Mouse (Mus musculus) A20 (cell line): Measurements from ENCODE around the gene Slc25a12.

ENCODE experiments used
- DNase-seq: peaks from one replicate; pipeline ENCODE4 v3.0.0-alpha.2; 2011; ENCODE audit warnings: low read depth, low spot score

Slc25a12 gene

DNA sequence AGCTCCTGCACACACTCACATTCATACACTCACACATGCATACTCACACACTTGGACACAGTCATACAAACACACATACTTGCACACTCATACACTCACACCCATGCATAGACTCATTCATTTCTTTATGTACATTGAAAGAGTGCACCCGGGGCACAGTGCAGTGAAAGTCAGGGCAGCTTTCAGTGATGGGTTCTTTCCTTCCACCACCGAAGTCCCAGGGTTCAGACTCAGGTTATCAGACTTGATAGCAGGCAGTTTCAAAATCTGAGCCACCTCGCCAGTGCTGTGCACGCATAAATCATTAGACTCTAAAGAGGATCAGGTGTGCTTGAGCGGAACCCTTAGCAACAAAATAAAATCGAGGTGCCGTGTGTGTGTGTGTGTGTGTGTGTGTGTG lies 17.4 kb downstream of the Slc25a12 start:
- no peak for DNase-seq

DNA sequence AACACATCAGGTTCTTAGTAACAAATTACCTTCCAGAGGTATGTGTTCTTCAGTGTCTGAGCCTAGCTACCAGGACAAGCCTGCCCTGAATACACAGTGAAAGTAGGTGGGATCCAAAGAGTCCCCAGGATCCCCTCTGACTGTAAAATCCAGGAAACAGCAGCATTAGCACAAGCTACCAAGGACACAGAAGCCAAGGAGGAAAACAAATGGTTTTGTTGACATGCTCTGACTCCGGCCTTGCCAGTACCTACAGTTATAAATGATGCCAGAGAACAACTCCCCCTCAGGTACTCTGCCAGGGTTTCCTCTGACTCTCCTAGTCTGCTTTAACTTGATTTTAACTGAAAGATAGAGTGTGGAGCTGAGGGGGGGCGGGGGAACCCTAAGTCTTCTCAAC lies 18.0 kb downstream of the Slc25a12 start:
- no peak for DNase-seq

DNA sequence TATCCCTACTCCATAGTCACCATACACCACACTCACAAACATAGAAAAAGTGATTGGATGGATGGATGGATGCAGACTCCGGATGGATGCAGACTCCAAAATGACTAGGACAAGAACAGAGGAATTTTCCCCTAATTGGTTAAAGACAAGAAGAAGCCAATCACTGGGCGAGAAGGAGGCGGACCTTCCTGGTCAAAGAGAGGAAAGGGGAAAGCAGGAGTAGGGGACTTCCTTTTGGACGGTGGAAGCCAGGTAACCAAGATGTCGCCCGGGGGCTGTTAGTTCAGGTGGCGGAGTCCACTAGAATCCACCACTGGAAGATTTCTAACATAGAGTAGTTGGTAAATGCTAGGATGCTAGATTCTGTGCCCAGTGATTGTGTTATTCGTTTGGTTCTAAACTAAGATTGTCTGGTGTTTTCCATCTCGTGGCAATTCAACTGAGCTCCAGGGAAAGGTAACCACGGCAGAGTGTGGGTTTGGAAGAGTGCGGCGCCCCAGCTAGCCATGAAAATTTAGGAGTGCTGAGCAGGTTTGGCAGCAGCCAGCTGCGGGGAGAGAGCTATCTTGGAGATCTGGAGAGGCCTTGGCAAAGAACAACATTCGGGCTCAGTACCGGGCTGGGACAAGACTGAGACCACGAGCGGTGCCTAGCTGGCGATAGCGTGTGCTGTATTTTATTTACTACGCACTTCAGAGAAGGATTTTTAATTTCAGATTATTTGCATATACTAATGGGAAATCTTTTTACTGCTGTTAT lies 19.6 kb downstream of the Slc25a12 start:
- DNase-seq = no peak

DNA sequence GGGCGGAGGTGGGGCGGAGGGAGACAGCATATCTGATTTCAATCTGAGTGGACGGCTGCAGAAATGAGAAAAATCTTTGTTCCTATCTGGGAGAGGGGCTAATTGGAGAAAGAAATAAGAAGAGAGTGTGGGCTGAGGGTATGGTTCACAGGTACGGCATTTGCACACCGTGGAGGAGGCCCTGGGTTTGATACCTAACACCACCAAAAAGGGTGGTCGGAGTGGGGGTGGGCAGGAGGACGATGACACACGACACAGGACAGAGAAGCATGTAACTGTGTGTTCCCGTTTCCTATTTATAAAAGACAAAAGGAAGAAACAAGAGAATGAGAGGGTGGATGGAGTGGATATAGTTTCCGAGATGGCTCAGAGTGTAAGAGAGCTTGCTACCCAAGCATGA lies 20.4 kb downstream of the Slc25a12 start:
- no peak for DNase-seq

DNA sequence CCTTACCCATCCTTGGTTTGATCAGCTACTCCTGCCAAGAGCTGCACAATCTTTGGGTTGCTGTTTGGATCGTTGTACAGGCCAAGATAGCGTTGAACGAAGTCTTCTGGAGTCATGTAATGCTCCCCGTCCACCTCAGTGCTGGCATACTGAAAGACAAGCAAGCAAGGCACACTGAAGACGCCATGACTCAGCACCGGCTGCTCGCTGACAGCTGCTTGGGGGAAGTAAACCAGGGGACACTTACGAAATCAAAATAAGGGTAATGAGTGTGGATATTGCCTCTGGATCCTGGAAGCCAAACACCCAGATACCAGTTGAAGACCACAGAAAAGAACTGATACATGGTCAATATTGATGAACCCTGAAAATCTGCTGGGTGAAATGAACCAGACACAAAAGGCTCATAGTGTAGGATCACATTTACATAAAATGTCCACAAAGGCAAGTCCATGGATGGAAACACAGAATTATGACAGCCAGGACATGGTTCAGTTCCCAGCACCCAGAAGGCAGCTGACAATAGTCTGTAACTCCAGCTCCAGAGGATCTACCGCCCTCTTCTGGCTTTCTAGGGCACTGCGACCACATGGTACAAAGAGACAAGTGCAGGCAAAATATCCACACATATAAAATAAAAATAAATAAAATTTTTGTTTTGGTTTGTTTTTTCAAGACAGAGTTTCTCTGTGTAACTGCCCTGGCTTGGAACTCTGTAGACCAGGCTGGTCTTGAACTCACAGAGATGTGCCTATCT lies 23.5 kb downstream of the Slc25a12 start:
- DNase-seq = no peak

DNA sequence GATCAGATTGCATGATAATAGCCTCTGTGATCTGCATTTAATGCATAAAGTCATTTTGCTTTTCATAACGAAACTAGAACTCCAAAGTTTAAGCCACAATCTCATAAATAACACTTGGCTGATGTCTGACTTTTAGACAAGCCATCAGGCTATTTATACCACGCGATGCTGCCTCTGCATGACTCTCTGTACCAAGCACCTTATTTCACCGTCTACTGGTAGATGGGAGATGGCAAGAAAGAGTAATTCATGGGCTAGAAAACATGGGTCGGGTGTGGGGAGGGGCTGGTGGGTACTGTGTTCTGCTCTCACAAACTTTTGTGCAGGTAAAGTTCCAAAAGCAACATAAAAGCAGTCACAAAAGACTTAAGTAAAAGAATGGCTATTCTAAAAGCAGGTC lies 27.4 kb downstream of the Slc25a12 start:
- DNase-seq = peak; percentile 47

DNA sequence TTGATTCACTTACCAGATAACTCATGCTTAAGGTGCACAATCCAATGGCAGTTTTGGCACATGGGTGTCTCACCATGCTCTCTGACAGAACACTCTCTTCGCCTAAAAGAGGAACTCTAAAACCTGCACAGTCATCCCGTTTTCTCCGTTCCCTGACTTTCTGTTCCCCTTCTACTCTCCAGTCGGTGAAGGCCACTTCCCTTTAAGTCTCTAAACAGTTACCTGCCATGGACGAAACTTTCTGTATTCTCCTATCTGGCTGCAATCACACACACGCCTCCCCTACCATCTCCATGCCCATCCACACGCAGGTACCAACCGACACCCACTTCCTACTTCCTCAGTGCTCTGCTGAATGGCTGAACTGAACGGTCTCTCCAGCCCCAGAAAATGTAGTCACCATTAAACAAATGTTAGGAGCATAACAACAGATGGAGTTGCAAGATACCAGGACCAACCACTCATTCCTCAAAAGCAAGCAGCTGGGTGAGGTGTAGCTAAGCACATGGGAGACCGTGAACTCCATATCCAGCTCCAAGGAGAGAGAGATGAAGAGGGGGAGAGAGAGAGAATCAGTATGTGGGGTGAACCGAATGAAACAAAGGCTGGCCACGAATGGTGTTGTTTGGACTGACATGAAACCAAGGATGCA lies 29.3 kb downstream of the Slc25a12 start:
- DNase-seq = peak; percentile 88

DNA sequence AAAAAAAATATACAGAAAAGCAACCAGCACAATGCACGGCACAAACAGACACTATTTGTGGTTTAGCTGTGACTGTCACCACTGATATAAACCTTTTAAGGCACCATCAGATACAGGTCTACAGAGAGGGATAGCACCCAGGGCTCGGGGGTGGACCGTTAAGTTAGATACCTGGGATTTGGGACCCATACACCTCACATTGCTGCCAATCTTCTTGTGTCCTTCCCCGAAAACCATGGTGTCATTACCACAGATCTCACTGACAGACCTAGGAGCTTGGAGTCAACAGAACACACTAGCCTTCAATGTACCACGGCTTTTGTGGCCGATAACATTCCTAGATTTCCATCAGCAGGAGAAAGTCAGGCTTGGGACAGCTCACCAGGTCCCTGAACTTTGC lies 30.9 kb downstream of the Slc25a12 start:
- DNase-seq = no peak

DNA sequence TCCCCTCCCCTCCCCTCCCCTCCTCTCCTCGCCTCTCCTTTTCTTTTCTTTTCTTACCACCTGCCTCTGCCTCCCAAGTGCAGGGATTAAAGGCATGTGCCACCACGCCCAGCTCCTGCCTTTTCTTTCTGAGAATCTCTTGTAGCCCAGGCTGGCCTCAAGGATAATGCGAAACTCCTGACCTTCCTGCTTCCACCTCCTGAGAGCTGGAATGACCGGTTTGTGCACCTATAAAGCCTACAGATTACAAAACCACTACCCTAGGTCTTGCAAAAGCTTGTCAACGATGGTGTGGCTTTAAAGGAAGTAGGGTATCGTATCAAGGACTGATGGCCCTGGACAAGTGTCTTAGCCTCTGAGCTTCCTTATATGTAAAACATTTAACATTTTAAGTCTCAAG lies 31.3 kb downstream of the Slc25a12 start:
- no peak for DNase-seq

DNA sequence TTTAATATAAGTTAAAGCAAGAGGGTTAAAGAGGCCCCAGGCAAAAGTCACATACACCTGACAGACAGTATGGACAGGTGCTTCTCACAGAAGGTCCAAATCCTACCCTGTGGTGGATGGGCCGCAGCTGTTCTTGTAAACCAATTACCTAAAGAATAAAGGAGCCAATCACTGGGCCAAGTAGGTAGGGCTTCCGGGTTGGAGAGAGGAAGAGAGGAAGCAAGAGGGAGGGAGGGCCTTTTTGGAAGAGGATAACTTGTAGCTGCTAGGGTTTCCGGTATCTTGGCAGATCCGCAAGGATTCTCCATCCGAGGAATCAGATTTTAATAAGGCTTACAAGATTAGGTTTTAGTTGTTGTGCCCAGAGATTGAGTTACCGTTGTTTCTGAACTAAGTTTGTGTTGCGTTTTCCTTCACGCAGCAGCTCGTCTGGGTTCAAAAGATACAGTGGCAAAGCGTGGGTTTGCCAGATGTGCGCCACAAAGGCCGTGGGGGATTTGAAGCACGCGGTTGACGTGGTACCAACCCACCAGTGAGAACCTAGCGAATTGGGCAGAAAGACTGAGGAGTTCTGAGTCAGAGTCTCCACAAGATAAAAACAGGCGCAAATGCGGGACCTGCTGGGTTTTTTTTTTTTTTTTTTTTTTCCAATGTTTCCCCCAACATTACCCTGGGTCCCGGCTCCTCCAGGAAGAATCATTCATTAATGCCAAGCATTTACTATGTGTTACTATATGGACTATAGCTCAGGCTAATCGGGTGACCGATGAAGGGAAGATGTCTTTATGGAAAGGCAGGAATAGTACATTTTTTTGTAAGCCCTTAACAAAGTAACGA lies 33.3 kb downstream of the Slc25a12 start:
- no peak for DNase-seq

DNA sequence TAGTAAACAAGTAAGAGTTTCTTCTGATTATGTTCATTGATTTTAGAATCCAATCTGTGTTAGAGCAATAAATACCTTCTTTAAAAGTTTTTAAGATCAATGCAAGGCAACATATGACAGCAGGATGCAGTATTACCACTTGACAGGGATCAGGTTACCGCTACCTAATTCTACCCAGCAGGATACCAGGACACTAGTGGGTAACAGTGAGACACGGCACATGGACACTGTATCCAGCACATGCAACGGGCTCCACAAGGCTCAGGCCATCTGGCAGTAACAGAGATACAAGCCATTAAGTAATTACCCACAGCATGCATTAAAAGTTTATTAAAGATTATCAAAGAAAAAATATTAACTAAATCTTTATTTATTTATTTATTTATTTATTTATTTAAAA lies 37.8 kb downstream of the Slc25a12 start:
- DNase-seq = no peak

DNA sequence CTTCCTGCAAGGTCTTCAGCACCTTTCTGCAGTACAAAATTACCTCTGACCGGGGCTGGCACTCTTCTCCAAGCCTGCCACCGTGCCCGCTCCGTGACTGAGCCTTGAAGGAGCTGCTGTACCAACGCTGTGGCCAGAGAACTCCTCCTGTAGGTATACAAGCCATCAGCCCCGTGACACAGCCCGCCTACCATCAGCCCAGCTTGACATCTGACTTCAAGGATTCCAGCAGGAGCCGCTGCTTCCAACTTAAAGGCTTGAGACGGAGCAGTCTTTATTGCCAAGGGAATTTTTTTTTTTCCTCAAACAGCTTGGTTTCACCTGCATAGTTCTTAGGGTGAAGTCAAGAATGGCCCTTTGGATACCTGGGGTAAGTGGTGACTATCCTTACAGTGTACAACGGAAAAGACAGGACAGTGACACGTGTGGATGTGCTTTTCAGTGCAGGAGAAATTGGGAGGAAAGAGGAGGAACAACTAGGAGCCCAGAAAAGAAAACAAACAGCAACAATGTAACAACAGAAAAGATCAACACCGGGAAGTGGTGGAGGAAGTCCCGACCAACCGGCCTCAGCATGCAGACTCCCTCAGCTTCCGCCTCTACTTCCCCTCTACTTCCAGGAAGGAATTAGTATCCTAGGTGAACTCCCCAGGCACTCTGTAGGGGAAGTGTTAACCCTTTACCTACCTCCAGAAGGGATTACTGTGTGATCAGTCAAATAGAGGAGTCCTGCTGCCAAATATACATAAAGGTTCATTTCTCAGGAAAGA lies 39.0 kb downstream of the Slc25a12 start:
- no peak for DNase-seq

DNA sequence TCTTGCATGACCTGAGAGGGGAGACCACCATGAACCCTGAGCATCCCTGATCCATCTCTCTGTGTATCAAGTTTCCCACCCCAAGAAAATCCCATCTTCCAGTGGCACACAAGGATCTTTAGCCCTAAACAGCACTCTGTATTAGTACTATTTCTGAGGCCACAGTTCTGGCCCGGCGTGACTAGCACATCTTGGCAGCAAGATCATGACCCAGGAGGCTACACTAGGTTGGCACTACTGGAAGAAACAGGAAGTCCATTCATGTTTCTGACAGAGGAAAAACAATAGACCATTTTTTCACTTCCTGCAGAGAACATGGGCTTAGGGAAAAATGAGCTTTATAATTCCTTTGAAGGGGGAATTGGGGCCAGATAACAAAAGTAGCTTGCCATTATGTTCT lies 39.8 kb downstream of the Slc25a12 start:
- no peak for DNase-seq

DNA sequence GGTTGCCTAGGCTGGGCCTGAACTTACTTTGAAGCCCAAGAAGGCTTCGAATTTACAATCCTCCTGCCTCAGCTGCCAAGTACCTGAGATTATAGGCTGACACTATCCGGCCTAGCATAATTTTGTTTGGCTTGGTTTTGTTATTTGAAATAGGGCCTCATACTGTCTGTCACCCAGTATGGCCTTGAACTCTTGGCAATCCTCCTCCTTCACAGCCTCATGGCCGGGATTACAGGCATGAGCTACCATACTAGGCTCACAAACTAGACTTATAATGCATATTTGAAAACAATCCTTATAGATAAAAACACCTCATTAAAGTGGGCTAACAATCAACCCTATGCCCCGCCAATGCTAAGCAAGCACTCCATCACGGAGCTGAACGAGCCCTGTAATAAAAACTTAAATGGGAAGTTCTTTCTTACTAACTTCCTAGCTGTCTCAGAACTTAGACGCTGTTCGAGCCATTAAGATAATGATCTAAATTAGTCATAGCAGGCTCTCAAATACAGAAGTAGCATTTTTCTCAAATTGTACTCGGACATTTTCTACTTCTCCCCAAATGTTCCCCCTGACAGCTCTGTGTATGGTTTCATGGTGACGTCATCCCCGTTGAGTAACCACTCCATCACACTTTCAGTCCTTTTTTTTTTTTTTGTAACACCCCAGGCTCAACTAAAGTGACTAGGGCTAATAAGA lies 40.6 kb downstream of the Slc25a12 start:
- peak; percentile 73 for DNase-seq

DNA sequence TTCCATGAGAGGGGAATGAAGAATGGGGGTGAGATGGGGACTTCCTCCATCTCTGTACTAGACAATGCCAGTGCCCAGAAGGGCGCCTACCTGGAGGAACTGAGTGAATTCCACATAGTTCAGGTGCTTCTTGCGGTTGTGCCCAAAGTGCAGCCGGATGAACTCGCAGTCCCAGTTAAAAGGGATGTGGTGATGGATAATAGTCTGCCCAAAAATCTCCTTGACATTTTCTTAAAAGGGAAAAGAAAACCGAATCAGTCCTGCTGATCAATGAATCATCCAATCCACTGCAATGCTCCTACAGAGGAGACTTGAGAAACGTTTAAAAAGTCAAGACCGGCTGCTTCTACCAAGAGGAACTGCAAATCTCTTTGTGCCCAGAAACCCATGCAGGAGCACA lies 43.7 kb downstream of the Slc25a12 start:
- no peak for DNase-seq

DNA sequence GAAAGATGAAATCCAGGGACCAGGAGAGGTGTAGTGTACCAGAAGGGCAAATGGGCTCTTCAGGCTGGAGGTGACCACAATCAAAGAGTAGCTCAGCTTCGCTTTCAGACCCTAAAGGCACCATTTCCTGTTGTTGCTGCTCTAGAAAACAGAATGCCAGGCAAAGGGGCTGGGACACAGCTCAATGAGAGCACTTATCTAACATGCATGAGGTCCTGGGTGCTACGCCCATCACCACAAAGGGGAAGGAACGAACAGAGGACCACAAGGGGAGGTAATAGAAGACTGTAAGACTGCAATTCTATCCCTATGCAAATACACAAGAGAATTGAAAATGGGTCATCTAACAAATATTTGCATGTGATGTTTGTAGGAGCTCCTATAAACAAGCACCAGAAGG lies 46.1 kb downstream of the Slc25a12 start:
- no peak for DNase-seq

DNA sequence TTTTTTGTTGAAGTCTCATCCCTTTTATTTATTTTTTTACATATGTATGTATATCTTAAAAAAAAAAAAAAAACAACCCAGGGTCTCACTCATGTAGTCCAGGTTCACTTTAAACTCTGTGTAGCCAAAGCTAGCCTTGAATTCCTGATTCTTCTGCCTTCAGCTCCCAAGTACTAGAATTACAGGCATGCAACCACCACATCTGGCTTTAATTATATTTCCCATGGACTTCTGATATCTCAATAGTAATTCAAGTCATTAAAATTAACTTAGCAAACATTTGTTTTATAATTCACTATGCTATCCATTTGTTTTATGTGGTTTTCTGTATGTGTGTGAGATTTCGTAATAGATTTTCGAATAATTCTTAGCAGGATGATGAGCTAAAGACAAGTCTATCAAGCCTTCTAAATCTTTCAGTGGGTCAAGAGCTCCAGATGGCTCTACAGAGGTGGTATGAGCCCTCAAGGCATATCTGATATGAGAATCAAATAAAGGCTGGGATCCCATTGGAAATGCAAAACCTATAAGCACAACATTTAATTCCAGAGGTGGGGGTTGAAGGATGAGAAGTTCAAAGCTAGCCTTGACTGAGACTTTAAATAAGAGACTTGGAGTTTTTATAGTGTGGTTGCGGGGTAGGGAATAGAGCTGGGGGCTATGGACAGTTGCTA lies 51.3 kb downstream of the Slc25a12 start:
- DNase-seq = no peak

DNA sequence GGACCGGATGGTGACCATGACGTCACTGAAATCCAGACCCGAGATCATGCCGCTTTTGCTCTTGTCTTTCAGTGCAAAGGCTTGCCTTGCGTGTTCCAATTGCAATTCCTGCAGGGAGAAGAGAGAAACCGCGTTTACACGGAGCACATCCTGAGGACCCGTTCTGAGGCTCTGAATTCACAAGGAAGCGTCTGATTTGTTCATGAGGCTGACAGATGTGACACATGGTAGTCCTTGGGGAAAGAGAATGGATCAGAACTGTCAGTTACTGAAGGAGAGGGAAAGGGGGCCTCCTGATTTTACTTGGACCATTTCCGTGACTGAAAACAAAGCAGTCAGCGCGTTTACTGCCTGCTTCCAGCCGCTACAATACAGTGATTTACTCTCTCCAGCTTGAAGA lies 52.5 kb downstream of the Slc25a12 start:
- no peak for DNase-seq

DNA sequence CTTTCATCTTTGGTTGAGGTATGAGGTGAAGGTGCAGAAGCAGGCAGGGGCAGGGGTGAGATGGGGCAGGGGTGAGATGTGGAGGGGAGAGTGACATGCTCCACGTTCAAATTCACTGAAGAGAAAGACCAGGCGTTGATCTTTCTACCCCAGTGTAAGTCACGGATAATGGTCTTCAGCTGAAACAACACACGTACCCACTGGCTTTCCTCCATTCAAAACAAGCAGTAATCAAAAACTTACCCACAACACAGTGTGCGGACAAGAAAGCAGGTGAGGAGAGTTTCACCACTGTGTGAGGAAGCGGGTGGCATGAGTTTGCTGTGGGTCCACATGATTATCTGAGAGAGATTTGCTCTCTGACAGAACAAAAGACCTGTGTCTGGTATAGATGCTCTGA lies 53.5 kb downstream of the Slc25a12 start:
- DNase-seq = no peak

DNA sequence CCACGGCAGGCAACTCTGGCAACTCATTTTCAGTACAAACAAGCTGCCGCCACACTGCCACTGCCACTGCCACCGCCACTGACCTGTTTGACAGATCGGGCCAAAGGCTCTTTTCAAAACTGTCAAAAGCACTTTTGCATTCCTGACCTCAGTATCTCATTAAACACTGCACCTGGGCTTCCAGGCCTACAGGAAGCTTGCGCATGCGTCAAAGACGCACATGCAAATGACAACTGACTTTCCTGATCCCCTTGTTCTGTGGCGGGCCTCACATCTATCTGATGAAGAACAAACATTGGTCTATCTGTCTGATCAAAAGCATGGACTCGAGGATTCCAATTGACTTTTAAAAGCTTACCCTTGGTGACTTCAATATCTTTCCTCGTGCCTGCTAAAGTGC lies 55.5 kb downstream of the Slc25a12 start:
- DNase-seq = no peak
